Mouse (Mus musculus) kidney, embryonic 16.5 days (tissue): ENCODE data around the gene Spen. TPM values are rescaled to one million over a fixed set of nuclear protein-coding genes. Genes with fewer than 3 reads are reported as not detected.

Experiments used
- ATAC-seq: fragments of 200-750 bp; cut with Nextera tagmentation; 2 replicates; pipeline ENCODE4 v1.8.0; 2017; ENCODE audit warnings: moderate TSS enrichment; ENCODE audit not compliant: low FRiP score, low TSS enrichment
- H3K27ac ChIP-seq: fragments of 300-500 bp; sonication (generic); 2 replicates; pipeline ENCODE4 v1.5.1; 2014; ENCODE audit warnings: low read length
- H3K27me3 ChIP-seq: fragments of 300-500 bp; sonication (generic); 2 replicates; pipeline ENCODE4 v1.6.1; 2014; ENCODE audit warnings: low read length, control low read depth, mixed read lengths; ENCODE audit not compliant: insufficient read depth
- H3K36me3 ChIP-seq: fragments of 300-500 bp; sonication (generic); 2 replicates; pipeline ENCODE4 v1.6.1; 2014; ENCODE audit warnings: low read length, control low read depth, mixed read lengths; ENCODE audit not compliant: insufficient read depth
- H3K4me1 ChIP-seq: fragments of 300-500 bp; sonication (generic); 2 replicates; pipeline ENCODE4 v1.6.1; 2014; ENCODE audit warnings: low read length, control low read depth, mixed read lengths; ENCODE audit not compliant: insufficient read depth
- H3K4me2 ChIP-seq: fragments of 300-500 bp; sonication (generic); replicated peaks from 2 replicates; pipeline ENCODE4 v1.6.1; 2014; ENCODE audit warnings: low read depth, low read length
- H3K4me3 ChIP-seq: fragments of 300-500 bp; sonication (generic); 2 replicates; pipeline ENCODE4 v1.5.1; 2014; ENCODE audit warnings: mild to moderate bottlenecking, low read length
- H3K9ac ChIP-seq: fragments of 300-500 bp; sonication (generic); replicated peaks from 2 replicates; pipeline ENCODE4 v1.6.1; 2014; ENCODE audit warnings: low read length
- H3K9me3 ChIP-seq: fragments of 300-500 bp; sonication (generic); 2 replicates; pipeline ENCODE4 v1.6.1; 2016; ENCODE audit warnings: low read length, control low read depth
- WGBS: fragments of 180-500 bp; shearing (Covaris S2); extraction: QIAGEN DNeasy Blood & Tissue Kit; methylation state at CpG from one replicate; pipeline ENCODE4 v1.1.7; 2014; 5-methylcytosine and 5-hydroxymethylcytosine counted together
- polyA plus RNA-seq: library from polyadenylated mRNA; unstranded; fragments of >200 nt; fragmentation: Nextera tagmentation; extraction: Ambion mirVana; gene quantifications from 2 replicates; pipeline ENCODE4 v1.2.1, GENCODE M21; 2015

Spen gene
- polyA plus RNA-seq: 9.3 and 10.5 TPM in 2 replicates

DNA sequence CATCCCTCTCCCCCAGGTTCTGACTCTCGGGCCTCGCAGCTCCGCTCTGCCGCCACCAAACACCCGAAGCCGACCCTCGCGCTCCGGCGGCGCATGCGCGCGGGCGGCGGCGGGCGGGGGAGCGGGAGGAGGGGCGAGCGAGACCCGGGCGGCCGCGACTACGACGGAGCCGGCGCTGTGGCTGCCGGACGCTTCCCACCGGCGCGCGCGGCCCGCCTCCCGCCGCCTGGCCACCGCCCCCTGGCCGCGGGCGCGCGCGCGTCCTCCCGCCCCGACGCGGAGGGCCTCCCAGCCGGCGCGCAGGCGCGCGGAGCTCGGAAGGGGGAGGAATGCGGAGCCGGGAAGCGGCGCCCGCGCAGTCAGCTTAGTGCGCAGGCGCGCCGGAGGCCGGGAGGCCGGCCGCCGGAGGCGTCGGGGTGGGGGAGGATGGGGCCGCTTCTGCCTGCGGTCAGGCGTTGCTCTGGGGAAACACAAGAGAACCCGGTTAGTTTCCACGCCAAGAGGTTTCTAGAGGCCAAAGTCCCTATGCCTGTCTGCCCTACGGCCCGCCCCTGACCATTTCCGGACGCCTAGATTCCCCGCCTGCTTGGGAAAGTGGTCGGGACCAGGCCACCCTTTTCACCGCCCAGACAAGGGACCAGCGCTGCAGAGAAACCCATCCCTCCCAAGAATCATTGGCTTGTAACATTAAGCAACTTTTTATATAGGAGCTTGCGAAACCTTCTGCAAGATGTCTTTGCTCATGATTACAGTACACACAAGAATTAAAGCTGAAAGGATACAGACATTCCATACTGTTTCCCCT, at the start of gene Spen:
Gene Spen (minus strand): TSS at position 190 of the 805 bp plus-strand sequence.
- Histone ChIP-seq H3K36me3 (no peaks in the 10 kb centered on the region), H3K9ac (peak within 1 kb of the TSS; percentile 97), H3K4me1 (peaks cover 22% of the 10 kb centered on the region), H3K4me2 (peak within 1 kb of the TSS; percentile 95), H3K4me3 (peak within 1 kb of the TSS; percentile 95), H3K27me3 (no peaks in the 10 kb centered on the region), H3K9me3 (no peaks in the 10 kb centered on the region), H3K27ac (peak within 1 kb of the TSS; percentile 99)
- ATAC-seq: peak; percentile 89
- WGBS: under 1% methylated on average over 60 of the region's 88 CpGs

- no peak overlapping the region for H3K4me2 ChIP-seq
- no peak overlapping the region for H3K4me3 ChIP-seq
- H3K4me1 ChIP-seq: no peaks in the 10 kb centered on the region
- no peaks in the 10 kb centered on the region for H3K27me3 ChIP-seq
- H3K27ac ChIP-seq: no peak overlapping the region
- H3K36me3 ChIP-seq: peaks cover 36% of the 10 kb centered on the region
- 85% methylated on average over 8 of the region's 8 CpGs for WGBS
- ATAC-seq: no peak
- no peak overlapping the region for H3K9ac ChIP-seq
- H3K9me3 ChIP-seq: no peaks in the 10 kb centered on the region
Measured at GRCm38 (mm10) chr4:141583919-141584318, 45.5 kb upstream of the Spen start.

DNA sequence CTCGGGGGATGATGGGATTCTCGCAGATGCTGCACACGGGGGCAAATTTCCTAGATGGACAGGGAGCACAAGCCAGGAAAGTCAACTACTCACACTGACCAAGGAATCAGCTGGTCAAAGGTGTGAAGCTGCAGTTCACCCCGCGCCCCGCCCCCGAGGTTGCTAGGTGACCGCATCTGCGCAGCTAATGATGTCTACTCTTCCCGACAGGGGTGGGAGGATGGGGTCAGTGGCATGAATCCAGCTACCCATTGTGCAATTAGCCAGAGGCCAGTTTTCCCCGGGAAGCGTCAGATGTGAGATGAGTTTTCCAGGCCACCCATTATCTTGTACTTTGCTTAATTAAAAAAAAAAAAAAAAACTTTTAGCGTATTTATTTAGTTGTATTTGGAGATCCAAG, 42.7 kb upstream of the Spen start:
- Histone ChIP-seq H3K4me2 (no peak overlapping the region), H3K4me1 (no peaks in the 10 kb centered on the region), H3K9ac (no peak overlapping the region), H3K27me3 (no peaks in the 10 kb centered on the region), H3K4me3 (no peak overlapping the region), H3K27ac (no peak overlapping the region), H3K36me3 (peaks cover 51% of the 10 kb centered on the region), H3K9me3 (peaks cover 4% of the 10 kb centered on the region; the same call in 1 of the 2 replicates)
- WGBS: 85% methylated on average over 13 of the region's 13 CpGs
- no peak for ATAC-seq

GRCm38 (mm10) chr4:141578833-141579232, 40.4 kb upstream of the Spen start:
- Histone ChIP-seq H3K4me2 (no peak overlapping the region), H3K9me3 (peaks cover 4% of the 10 kb centered on the region; the same call in 1 of the 2 replicates), H3K4me1 (peaks cover 6% of the 10 kb centered on the region), H3K27me3 (no peaks in the 10 kb centered on the region), H3K4me3 (no peak overlapping the region), H3K27ac (no peak overlapping the region), H3K9ac (no peak overlapping the region), H3K36me3 (peaks cover 38% of the 10 kb centered on the region)
- 68% methylated on average over 3 of the region's 3 CpGs for WGBS
- no peak for ATAC-seq

DNA sequence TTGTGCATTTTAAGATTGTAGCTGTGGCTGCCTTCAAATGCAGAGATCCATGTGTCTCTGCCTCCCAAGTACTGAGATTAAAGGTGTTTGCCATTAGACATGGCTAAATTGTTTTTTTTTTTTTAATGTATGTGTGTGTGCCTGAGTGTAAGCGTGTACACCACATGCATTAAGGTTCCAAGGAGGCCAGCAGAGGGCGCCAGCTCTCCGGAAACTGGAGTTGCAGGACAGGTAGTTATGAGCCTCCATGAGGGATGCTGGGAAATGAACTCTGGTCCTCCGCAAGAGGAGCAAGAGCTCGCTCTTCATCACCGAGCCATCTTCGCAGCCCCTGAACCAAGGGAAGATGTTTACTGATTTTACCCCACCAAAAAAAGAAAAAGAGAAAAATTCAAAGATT, 38.5 kb upstream of the Spen start:
- no peaks in the 10 kb centered on the region for H3K27me3 ChIP-seq
- no peak overlapping the region for H3K27ac ChIP-seq
- no peak for ATAC-seq
- H3K9ac ChIP-seq: no peak overlapping the region
- H3K4me2 ChIP-seq: no peak overlapping the region
- no peak overlapping the region for H3K4me3 ChIP-seq
- H3K4me1 ChIP-seq: peaks cover 13% of the 10 kb centered on the region
- WGBS: 97% methylated on average over 7 of the region's 7 CpGs
- peaks cover 31% of the 10 kb centered on the region for H3K36me3 ChIP-seq
- H3K9me3 ChIP-seq: peaks cover 4% of the 10 kb centered on the region; the same call in 1 of the 2 replicates

DNA sequence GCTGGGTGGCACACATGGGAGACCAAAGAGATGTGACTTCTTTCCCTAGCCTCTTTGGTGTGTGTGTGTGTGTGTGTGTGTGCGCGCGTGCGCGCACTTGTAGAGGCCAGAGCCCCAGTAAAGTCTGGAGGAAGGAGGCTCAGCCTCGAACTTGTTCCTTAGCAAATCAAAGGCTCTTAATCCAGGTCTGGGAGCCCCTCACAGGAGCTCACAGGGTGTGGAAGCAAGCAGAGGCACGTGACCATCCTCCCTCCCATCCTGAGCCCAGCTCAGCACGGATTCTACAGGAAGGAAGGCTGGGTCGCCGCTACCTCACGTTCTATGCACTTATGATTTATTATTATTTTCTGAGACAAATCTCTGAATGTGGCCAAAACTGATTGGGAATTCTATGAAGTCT, 38.0 kb upstream of the Spen start:
- ATAC-seq: no peak
- no peak overlapping the region for H3K27ac ChIP-seq
- WGBS: 78% methylated on average over 11 of the region's 11 CpGs
- no peak overlapping the region for H3K4me3 ChIP-seq
- H3K9ac ChIP-seq: no peak overlapping the region
- H3K4me2 ChIP-seq: no peak overlapping the region
- peaks cover 30% of the 10 kb centered on the region for H3K36me3 ChIP-seq
- no peaks in the 10 kb centered on the region for H3K27me3 ChIP-seq
- H3K4me1 ChIP-seq: peaks cover 13% of the 10 kb centered on the region
- H3K9me3 ChIP-seq: peaks cover 4% of the 10 kb centered on the region; the same call in 1 of the 2 replicates

- no peak overlapping the region for H3K4me3 ChIP-seq
- ATAC-seq: peak; percentile 44; the same call in 1 of the 2 replicates
- H3K4me1 ChIP-seq: peaks cover 21% of the 10 kb centered on the region
- peak overlapping the region; percentile 18; the same call in 1 of the 2 replicates for H3K9ac ChIP-seq
- H3K4me2 ChIP-seq: peak overlapping the region; percentile 35; the same call in 1 of the 2 replicates
- WGBS: 38% methylated on average over 27 of the region's 27 CpGs
- peaks cover 21% of the 10 kb centered on the region for H3K36me3 ChIP-seq
- H3K27me3 ChIP-seq: no peaks in the 10 kb centered on the region
- peaks cover 4% of the 10 kb centered on the region; the same call in 1 of the 2 replicates for H3K9me3 ChIP-seq
- H3K27ac ChIP-seq: peak overlapping the region; percentile 40; the same call in 1 of the 2 replicates
Measured at GRCm38 (mm10) chr4:141574789-141575702, 36.6 kb upstream of the Spen start.

- Histone ChIP-seq H3K9ac (no peak overlapping the region), H3K4me3 (no peak overlapping the region), H3K36me3 (peaks cover 15% of the 10 kb centered on the region), H3K9me3 (peaks cover 4% of the 10 kb centered on the region; the same call in 1 of the 2 replicates), H3K4me2 (no peak overlapping the region), H3K27ac (peak overlapping the region; percentile 60), H3K4me1 (peaks cover 24% of the 10 kb centered on the region), H3K27me3 (no peaks in the 10 kb centered on the region)
- no peak for ATAC-seq
- 39% methylated on average over 6 of the region's 6 CpGs for WGBS
Measured at GRCm38 (mm10) chr4:141573359-141573966, 35.1 kb upstream of the Spen start.

DNA sequence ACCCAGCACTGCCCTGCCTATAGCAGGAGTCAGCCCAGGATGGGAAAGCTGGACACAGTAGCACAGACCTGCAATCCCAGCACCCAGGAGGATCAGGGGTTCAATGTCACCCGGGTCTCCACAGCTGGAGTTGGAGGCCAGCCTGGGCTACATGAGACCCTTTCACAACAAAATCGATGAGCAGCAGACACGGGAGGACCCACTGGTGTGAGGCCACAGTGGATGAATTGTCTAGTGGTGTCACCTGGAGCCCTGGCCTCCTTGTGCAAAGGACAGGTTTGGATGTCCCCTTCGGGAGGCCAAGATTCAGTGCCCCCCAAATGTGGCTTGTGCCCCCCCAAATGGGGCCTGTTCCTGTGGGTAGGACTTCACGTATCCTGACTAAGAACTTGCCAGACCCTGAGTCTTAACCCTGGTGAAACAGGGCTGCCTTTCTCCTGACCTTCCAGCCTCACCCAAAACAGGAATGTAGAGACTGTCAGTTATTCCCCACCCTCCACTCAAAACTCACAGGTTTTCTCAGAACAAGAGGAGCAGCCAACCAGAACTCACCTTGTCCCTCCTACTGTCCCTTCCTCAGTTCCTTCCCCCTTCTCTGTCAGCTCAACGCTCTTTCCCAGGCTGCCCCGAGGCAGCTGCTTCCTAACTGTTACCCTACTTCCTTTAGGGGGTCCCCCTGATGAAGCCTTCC, 34.4 kb upstream of the Spen start:
- Histone ChIP-seq H3K4me2 (no peak overlapping the region), H3K27ac (peak overlapping the region; percentile 60; the same call in 1 of the 2 replicates), H3K36me3 (peaks cover 15% of the 10 kb centered on the region), H3K9me3 (peaks cover 4% of the 10 kb centered on the region; the same call in 1 of the 2 replicates), H3K4me1 (peaks cover 24% of the 10 kb centered on the region), H3K9ac (no peak overlapping the region), H3K27me3 (no peaks in the 10 kb centered on the region), H3K4me3 (no peak overlapping the region)
- 76% methylated on average over 7 of the region's 7 CpGs for WGBS
- no peak for ATAC-seq
